Mouse (Mus musculus): ENCODE data around the gene Cask. TPM values are rescaled to one million over a fixed set of nuclear protein-coding genes. Genes with fewer than 3 reads are reported as not detected.

The Cask gene
- polyA plus RNA-seq, 1 experiment from 2014 or later = 22.8 TPM

DNA sequence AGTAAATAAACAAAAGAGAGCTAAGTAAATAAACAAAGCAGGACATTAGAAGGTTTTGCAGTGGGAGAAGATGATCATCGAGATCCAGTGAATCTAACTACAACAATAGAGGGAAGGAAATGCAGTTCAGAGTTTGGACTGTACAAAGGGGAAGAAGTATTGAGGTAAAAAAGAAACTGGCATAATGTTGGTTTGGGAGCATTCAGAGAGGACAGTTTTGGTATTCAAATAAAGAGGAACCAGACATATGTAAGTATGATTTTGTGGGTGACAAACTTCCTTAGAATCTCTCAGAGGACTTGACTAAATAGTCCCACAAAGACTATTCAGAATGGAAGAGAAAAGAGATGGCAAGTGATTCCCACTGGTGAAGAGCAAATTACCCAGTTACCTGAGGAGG, 251.2 kb downstream of the Cask start:
- H3K27ac ChIP-seq (ENCODE audit: low read depth, low read length) = no peak overlapping the region
- H3K4me2 ChIP-seq (replicated peaks; ENCODE audit: low read depth, low read length) = no peak overlapping the region
- no peak for ATAC-seq (ENCODE audit: low FRiP score, low TSS enrichment)
- no peak overlapping the region for H3K4me3 ChIP-seq (ENCODE audit: low read length)
- 36% methylated on average over 1 of the region's 1 CpGs for WGBS
- H3K9ac ChIP-seq (ENCODE audit: low read depth, low read length) = no peak overlapping the region
- H3K4me1 ChIP-seq (ENCODE audit: control insufficient read depth, insufficient read depth, low read length) = no peaks in the 10 kb centered on the region
- no peaks in the 10 kb centered on the region for H3K27me3 ChIP-seq (ENCODE audit: control insufficient read depth, insufficient read depth, low read length)
- H3K9me3 ChIP-seq (ENCODE audit: control insufficient read depth, low read length) = no peaks in the 10 kb centered on the region
- peaks cover 3% of the 10 kb centered on the region; the same call in 1 of the 2 replicates for H3K36me3 ChIP-seq (ENCODE audit: control insufficient read depth, insufficient read depth, low read length)

DNA sequence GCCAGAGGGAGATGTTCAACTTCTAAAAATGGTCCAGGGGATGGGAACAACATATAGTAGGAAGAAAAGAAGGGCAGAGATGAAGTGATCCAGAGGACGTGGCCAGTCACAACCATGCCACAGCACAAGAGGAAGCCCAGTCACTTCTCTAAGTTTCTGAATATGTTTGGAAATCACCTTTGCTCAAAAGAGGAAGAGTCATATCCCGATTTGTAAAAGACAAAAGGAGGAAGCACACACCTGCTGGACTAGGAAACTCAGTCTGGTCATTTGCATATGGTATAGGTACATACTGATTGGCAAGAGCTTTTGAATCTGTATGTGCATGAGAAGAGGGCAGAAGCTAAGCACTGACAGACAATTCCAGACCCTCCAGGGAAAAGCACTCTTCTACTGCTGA, 251.8 kb downstream of the Cask start:
- Histone ChIP-seq H3K4me1 (ENCODE audit: control insufficient read depth, insufficient read depth, low read length) (no peaks in the 10 kb centered on the region), H3K9ac (ENCODE audit: low read depth, low read length) (no peak overlapping the region), H3K4me3 (ENCODE audit: low read length) (no peak overlapping the region), H3K36me3 (ENCODE audit: control insufficient read depth, insufficient read depth, low read length) (peaks cover 3% of the 10 kb centered on the region; the same call in 1 of the 2 replicates), H3K27me3 (ENCODE audit: control insufficient read depth, insufficient read depth, low read length) (no peaks in the 10 kb centered on the region), H3K4me2 (replicated peaks; ENCODE audit: low read depth, low read length) (no peak overlapping the region), H3K9me3 (ENCODE audit: control insufficient read depth, low read length) (no peaks in the 10 kb centered on the region), H3K27ac (ENCODE audit: low read depth, low read length) (no peak overlapping the region)
- WGBS = 89% methylated on average over 2 of the region's 2 CpGs
- ATAC-seq (ENCODE audit: low FRiP score, low TSS enrichment) = no peak

DNA sequence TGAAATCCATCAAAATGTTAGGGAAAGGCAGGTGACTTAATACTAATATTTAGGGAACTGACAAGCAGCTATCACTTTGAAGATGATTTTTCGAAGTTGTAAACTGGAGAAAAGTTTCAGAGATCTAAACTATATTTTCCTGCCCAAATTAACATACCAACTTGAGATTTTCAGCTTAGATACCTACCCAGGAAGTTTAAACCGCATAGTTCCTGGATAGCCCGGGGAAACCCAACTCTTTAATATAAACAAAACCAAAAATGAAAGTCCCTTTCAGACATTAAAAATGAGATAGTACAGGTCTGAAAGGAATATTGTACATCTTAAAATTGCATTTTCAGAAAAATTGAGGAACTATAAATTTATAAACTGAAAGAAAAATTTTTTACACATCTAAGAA, 273.5 kb downstream of the Cask start:
- Histone ChIP-seq H3K9ac (ENCODE audit: low read depth, low read length) (no peak overlapping the region), H3K4me1 (ENCODE audit: control insufficient read depth, insufficient read depth, low read length) (no peaks in the 10 kb centered on the region), H3K36me3 (ENCODE audit: control insufficient read depth, insufficient read depth, low read length) (no peaks in the 10 kb centered on the region), H3K9me3 (ENCODE audit: control insufficient read depth, low read length) (no peaks in the 10 kb centered on the region), H3K27me3 (ENCODE audit: control insufficient read depth, insufficient read depth, low read length) (no peaks in the 10 kb centered on the region), H3K4me3 (ENCODE audit: low read length) (no peak overlapping the region), H3K4me2 (replicated peaks; ENCODE audit: low read depth, low read length) (no peak overlapping the region), H3K27ac (ENCODE audit: low read depth, low read length) (no peak overlapping the region)
- no peak for ATAC-seq (ENCODE audit: low FRiP score, low TSS enrichment)
- WGBS = 82% methylated on average over 3 of the region's 3 CpGs

DNA sequence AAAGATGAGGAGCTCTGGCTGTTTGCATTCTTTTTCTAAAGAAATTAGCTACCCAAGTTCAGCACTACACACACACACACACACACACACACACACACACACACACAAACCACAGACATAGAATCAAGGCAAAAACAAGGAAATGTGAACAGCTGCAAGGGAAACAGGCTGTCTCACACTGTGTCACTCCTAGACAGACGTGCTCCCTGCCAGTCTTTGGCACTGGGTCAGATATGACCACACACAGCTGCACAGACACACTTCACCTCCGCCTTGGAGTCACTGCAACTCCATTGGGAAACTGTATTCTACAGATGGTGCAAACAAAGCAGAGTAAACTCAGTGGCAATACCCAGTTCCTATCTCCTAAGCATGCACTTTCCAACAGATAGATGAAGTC, 274.6 kb downstream of the Cask start:
- no peak for ATAC-seq (ENCODE audit: low FRiP score, low TSS enrichment)
- no peak overlapping the region for H3K4me2 ChIP-seq (replicated peaks; ENCODE audit: low read depth, low read length)

DNA sequence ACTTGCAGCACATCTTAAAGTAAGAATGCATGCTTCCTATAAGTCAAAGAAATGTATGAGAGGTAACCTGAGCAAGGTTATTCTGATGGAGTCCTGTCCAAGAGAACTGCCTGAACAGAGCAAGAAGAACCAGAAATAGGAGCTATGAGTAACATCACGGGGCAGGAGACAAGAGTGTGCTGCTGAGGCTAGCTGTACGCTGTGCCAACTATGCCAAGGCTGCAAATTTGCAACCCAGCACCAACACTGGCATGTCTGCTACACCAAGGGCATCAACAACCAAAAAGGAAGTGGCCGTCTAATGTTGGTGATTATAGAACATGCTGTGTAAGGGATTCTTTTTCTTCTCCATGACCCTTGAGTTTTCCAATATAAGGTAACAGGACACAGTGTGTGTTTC, 276.3 kb downstream of the Cask start:
- ATAC-seq (ENCODE audit: low FRiP score, low TSS enrichment) = no peak
- no peaks in the 10 kb centered on the region for H3K9me3 ChIP-seq (ENCODE audit: control insufficient read depth, low read length)
- no peaks in the 10 kb centered on the region for H3K4me1 ChIP-seq (ENCODE audit: control insufficient read depth, insufficient read depth, low read length)
- H3K9ac ChIP-seq (ENCODE audit: low read depth, low read length) = no peak overlapping the region
- H3K27me3 ChIP-seq (ENCODE audit: control insufficient read depth, insufficient read depth, low read length) = no peaks in the 10 kb centered on the region
- 87% methylated on average over 3 of the region's 3 CpGs for WGBS
- H3K4me3 ChIP-seq (ENCODE audit: low read length) = no peak overlapping the region
- no peak overlapping the region for H3K4me2 ChIP-seq (replicated peaks; ENCODE audit: low read depth, low read length)
- no peak overlapping the region for H3K27ac ChIP-seq (ENCODE audit: low read depth, low read length)
- H3K36me3 ChIP-seq (ENCODE audit: control insufficient read depth, insufficient read depth, low read length) = no peaks in the 10 kb centered on the region

More for the DNA sequence above, 274.6 kb downstream of the Cask start:
- H3K27ac ChIP-seq (ENCODE audit: low read depth, low read length) = no peak overlapping the region
- 71% methylated on average over 2 of the region's 2 CpGs for WGBS
- H3K27me3 ChIP-seq (ENCODE audit: control insufficient read depth, insufficient read depth, low read length) = no peaks in the 10 kb centered on the region
- H3K4me1 ChIP-seq (ENCODE audit: control insufficient read depth, insufficient read depth, low read length) = no peaks in the 10 kb centered on the region
- H3K9ac ChIP-seq (ENCODE audit: low read depth, low read length) = no peak overlapping the region
- H3K36me3 ChIP-seq (ENCODE audit: control insufficient read depth, insufficient read depth, low read length) = no peaks in the 10 kb centered on the region
- no peaks in the 10 kb centered on the region for H3K9me3 ChIP-seq (ENCODE audit: control insufficient read depth, low read length)
- no peak overlapping the region for H3K4me3 ChIP-seq (ENCODE audit: low read length)

DNA sequence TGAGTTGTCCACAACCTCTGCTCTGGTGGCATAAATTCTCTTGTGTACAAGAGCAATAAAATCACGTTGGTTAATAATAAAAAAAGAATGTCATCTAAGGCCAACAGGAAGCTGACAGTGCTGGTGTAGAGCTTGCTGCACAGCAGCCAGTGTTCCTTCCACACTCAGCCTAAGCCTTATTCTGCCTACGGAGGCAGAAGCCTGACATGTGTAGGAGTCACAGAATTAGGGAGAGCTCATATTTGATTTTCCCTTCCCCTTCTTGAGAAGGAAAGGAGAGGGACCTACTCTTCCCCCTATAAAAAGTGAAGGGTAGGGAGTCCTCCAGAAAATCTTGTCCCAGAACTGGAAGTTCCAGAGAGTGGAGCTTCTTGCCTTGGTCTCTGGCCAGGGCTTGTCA, 276.9 kb downstream of the Cask start:
- WGBS = 58% methylated on average over 2 of the region's 2 CpGs
- H3K36me3 ChIP-seq (ENCODE audit: control insufficient read depth, insufficient read depth, low read length) = no peaks in the 10 kb centered on the region
- H3K27me3 ChIP-seq (ENCODE audit: control insufficient read depth, insufficient read depth, low read length) = no peaks in the 10 kb centered on the region
- H3K4me1 ChIP-seq (ENCODE audit: control insufficient read depth, insufficient read depth, low read length) = no peaks in the 10 kb centered on the region
- H3K9me3 ChIP-seq (ENCODE audit: control insufficient read depth, low read length) = no peaks in the 10 kb centered on the region
- H3K9ac ChIP-seq (ENCODE audit: low read depth, low read length) = no peak overlapping the region
- H3K27ac ChIP-seq (ENCODE audit: low read depth, low read length) = no peak overlapping the region
- no peak overlapping the region for H3K4me3 ChIP-seq (ENCODE audit: low read length)
- H3K4me2 ChIP-seq (replicated peaks; ENCODE audit: low read depth, low read length) = no peak overlapping the region
- ATAC-seq (ENCODE audit: low FRiP score, low TSS enrichment) = no peak

DNA sequence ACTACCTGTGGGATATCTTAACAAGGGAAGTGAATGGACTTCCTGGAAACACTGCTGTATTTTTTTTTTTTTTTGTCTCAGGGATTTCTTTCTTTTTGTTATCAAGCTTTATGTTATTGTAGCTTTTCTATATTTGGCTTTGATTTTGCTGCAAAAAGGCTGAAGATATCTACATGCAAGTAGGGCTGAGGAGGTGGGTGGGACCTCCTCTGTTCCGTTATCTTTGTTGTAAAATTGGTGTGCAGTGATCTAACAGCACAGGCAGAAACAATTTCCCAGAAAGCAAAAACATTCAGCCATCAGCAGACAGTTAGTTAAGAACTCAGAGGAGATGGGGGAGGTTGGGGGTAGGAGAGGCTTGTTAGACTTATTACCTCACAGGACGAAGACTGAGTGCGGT, 296.7 kb downstream of the Cask start:
- no peak overlapping the region for H3K9ac ChIP-seq (ENCODE audit: low read depth, low read length)
- no peaks in the 10 kb centered on the region; the same call in 1 of the 2 replicates for H3K36me3 ChIP-seq (ENCODE audit: control insufficient read depth, insufficient read depth, low read length)
- WGBS = 77% methylated on average over 3 of the region's 3 CpGs
- H3K27ac ChIP-seq (ENCODE audit: low read depth, low read length) = no peak overlapping the region
- H3K4me2 ChIP-seq (replicated peaks; ENCODE audit: low read depth, low read length) = no peak overlapping the region
- H3K4me3 ChIP-seq (ENCODE audit: low read length) = no peak overlapping the region
- H3K4me1 ChIP-seq (ENCODE audit: control insufficient read depth, insufficient read depth, low read length) = no peaks in the 10 kb centered on the region
- ATAC-seq (ENCODE audit: low FRiP score, low TSS enrichment) = no peak
- no peaks in the 10 kb centered on the region for H3K27me3 ChIP-seq (ENCODE audit: control insufficient read depth, insufficient read depth, low read length)
- H3K9me3 ChIP-seq (ENCODE audit: control insufficient read depth, low read length) = no peaks in the 10 kb centered on the region

DNA sequence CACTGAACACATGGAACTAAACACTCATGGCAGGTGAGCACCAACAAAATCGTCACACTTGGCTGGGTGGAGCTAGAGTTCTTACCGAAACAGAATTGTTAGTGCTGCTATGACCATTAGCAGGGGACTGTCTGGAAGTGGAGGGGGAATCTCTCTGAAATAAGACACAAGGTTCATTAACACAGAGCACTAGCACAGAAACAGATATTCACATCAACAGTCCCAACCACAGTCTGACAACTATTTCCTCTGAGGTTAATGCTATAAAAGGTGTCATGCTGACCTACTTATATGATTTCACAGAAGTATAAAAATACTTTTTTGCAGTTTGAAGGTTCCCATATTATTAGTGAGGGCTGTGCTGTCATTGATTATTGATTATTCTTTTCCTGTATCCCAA, 298.9 kb downstream of the Cask start:
- no peaks in the 10 kb centered on the region; the same call in 1 of the 2 replicates for H3K36me3 ChIP-seq (ENCODE audit: control insufficient read depth, insufficient read depth, low read length)
- ATAC-seq (ENCODE audit: low FRiP score, low TSS enrichment) = no peak
- H3K4me2 ChIP-seq (replicated peaks; ENCODE audit: low read depth, low read length) = no peak overlapping the region
- no peaks in the 10 kb centered on the region for H3K4me1 ChIP-seq (ENCODE audit: control insufficient read depth, insufficient read depth, low read length)
- no peak overlapping the region for H3K4me3 ChIP-seq (ENCODE audit: low read length)
- H3K27ac ChIP-seq (ENCODE audit: low read depth, low read length) = no peak overlapping the region
- H3K27me3 ChIP-seq (ENCODE audit: control insufficient read depth, insufficient read depth, low read length) = no peaks in the 10 kb centered on the region
- H3K9me3 ChIP-seq (ENCODE audit: control insufficient read depth, low read length) = no peaks in the 10 kb centered on the region
- WGBS = 69% methylated on average over 2 of the region's 2 CpGs
- H3K9ac ChIP-seq (ENCODE audit: low read depth, low read length) = no peak overlapping the region

DNA sequence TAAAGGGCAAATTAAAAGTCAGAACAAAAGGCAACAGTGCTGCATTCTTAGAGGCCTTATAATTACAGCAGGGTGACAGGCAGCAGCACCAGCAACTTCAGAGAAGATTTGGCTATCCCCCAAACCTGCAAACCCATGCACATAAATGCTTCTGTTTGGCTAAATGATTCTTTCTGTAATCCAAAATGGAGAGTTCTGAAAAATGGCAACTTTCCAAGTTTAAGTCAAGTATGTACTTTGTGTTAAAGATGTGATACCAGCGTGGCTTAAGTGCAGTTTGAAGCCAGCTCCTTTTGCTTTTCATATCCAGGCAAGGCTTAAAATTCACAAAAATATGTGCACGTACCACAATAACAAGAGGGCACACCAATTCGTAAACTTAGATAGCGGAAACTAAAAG, 299.6 kb downstream of the Cask start:
- WGBS = 90% methylated on average over 4 of the region's 4 CpGs
- Histone ChIP-seq H3K4me1 (ENCODE audit: control insufficient read depth, insufficient read depth, low read length) (no peaks in the 10 kb centered on the region), H3K27me3 (ENCODE audit: control insufficient read depth, insufficient read depth, low read length) (no peaks in the 10 kb centered on the region)

More for the DNA sequence above, 299.6 kb downstream of the Cask start:
- Histone ChIP-seq H3K36me3 (ENCODE audit: control insufficient read depth, insufficient read depth, low read length) (no peaks in the 10 kb centered on the region; the same call in 1 of the 2 replicates), H3K4me2 (replicated peaks; ENCODE audit: low read depth, low read length) (no peak overlapping the region), H3K27ac (ENCODE audit: low read depth, low read length) (no peak overlapping the region), H3K9ac (ENCODE audit: low read depth, low read length) (no peak overlapping the region), H3K4me3 (ENCODE audit: low read length) (no peak overlapping the region), H3K9me3 (ENCODE audit: control insufficient read depth, low read length) (no peaks in the 10 kb centered on the region)
- ATAC-seq (ENCODE audit: low FRiP score, low TSS enrichment) = no peak

Data from kidney, embryonic 14.5 days (tissue).